Mouse (Mus musculus) left cerebral cortex, adult 18-20 months (tissue): Measurements from ENCODE around the gene Slc19a3. TPM values are rescaled to one million over a fixed set of nuclear protein-coding genes. Genes with fewer than 3 reads are reported as not detected.

Experiments used
- DNase-seq, 2 experiments: peaks; one replicate each; pipeline ENCODE4 v3.0.0; 2021 to 2022; ENCODE audit warnings: low spot score in 2 of 2, mixed read lengths in 1 of 2
- long read RNA-seq, 2 experiments: library from polyadenylated mRNA; stranded (forward); transcript quantifications; one replicate each; pipeline ENCODE4 v2.0.0; 2021
- total RNA-seq, 2 experiments: library from RNA; stranded (reverse); gene quantifications; 2 replicates each; pipeline ENCODE4 v1.2.3; 2021

Slc19a3 gene
- 1 to 10 TPM; 2.0 to 2.6 TPM for total RNA-seq
- long read RNA-seq, experiment 1, partial matches to known transcripts: 0 of 2 reads
- long read RNA-seq, experiment 1, other reads (novel, unspliced or antisense): 0 of 2 reads
- long read RNA-seq, experiment 2, partial matches to known transcripts: 0 of 1 reads
- long read RNA-seq, experiment 2, other reads (novel, unspliced or antisense): 1 of 1 reads

- DNase-seq: peak; percentile 14 to 41
Measured at GRCm38 (mm10) chr1:83038109-83038672, at the start of gene Slc19a3. Slc19a3 (minus strand) TSS chr1:83038448.

GRCm38 (mm10) chr1:83084790-83085189 is 46.5 kb upstream of the Slc19a3 start:
- DNase-seq: no peak

GRCm38 (mm10) chr1:83077016-83077415 is 38.8 kb upstream of the Slc19a3 start:
- DNase-seq: no peak

GRCm38 (mm10) chr1:83076190-83076917 is 38.1 kb upstream of the Slc19a3 start:
- DNase-seq: peak; percentile 8 to 37

GRCm38 (mm10) chr1:83075526-83076189 is 37.4 kb upstream of the Slc19a3 start:
- DNase-seq: no peak

- peak in 1 of 2 experiments; percentile 6 for DNase-seq
Measured at GRCm38 (mm10) chr1:83067205-83067604, 29.0 kb upstream of the Slc19a3 start.

GRCm38 (mm10) chr1:83066577-83066976 is 28.3 kb upstream of the Slc19a3 start:
- DNase-seq: no peak

GRCm38 (mm10) chr1:83064851-83065250 is 26.6 kb upstream of the Slc19a3 start:
- no peak for DNase-seq

- no peak for DNase-seq
Measured at GRCm38 (mm10) chr1:83060643-83061042, 22.4 kb upstream of the Slc19a3 start, which contains the start of gene Krtap28-13. Krtap28-13 (plus strand) TSS chr1:83060930.

GRCm38 (mm10) chr1:83059278-83059677 is 21.0 kb upstream of the Slc19a3 start, which contains the start of gene A030005K14Rik:
A030005K14Rik (minus strand) TSS chr1:83059378.
- no peak for DNase-seq

- no peak for DNase-seq
Measured at GRCm38 (mm10) chr1:83058481-83058880, 20.2 kb upstream of the Slc19a3 start.

GRCm38 (mm10) chr1:83044882-83045427 is 6.7 kb upstream of the Slc19a3 start, which contains the start of gene Gm47969:
Gm47969 (plus strand) TSS chr1:83044932.
- DNase-seq: no peak

- DNase-seq: no peak
Measured at GRCm38 (mm10) chr1:83042380-83042779, 4.1 kb upstream of the Slc19a3 start, which contains the start of gene Krtap28-10. Krtap28-10 (minus strand) TSS chr1:83042480.

- DNase-seq: no peak
Measured at GRCm38 (mm10) chr1:83039080-83039479, 832 bp upstream of the Slc19a3 start.

- no peak for DNase-seq
Measured at GRCm38 (mm10) chr1:83036892-83037667, 1.2 kb downstream of the Slc19a3 start.

GRCm38 (mm10) chr1:83034509-83034908 is 3.7 kb downstream of the Slc19a3 start:
- DNase-seq: no peak

GRCm38 (mm10) chr1:83032508-83032907 is 5.7 kb downstream of the Slc19a3 start:
- DNase-seq: no peak

- DNase-seq: no peak
Measured at GRCm38 (mm10) chr1:83031950-83032349, 6.3 kb downstream of the Slc19a3 start.

GRCm38 (mm10) chr1:83016556-83016955 is 21.7 kb downstream of the Slc19a3 start:
- DNase-seq: no peak

GRCm38 (mm10) chr1:83015329-83015879 is 22.8 kb downstream of the Slc19a3 start:
- no peak for DNase-seq
